Mouse (Mus musculus) central nervous system, embryonic 11.5 days (tissue): ENCODE results near the gene B3galt4. TPM values are rescaled to one million over a fixed set of nuclear protein-coding genes. Genes with fewer than 3 reads are reported as not detected.

Source experiments
- polyA plus RNA-seq: library from polyadenylated mRNA; depleted of rRNA; stranded (reverse); fragments of >200 nt; gene quantifications from 2 replicates; pipeline ENCODE4 v1.2.3, GENCODE M21; 2012; rRNA removed

The B3galt4 gene
- 4.3 and 4.7 TPM in 2 replicates for polyA plus RNA-seq

DNA sequence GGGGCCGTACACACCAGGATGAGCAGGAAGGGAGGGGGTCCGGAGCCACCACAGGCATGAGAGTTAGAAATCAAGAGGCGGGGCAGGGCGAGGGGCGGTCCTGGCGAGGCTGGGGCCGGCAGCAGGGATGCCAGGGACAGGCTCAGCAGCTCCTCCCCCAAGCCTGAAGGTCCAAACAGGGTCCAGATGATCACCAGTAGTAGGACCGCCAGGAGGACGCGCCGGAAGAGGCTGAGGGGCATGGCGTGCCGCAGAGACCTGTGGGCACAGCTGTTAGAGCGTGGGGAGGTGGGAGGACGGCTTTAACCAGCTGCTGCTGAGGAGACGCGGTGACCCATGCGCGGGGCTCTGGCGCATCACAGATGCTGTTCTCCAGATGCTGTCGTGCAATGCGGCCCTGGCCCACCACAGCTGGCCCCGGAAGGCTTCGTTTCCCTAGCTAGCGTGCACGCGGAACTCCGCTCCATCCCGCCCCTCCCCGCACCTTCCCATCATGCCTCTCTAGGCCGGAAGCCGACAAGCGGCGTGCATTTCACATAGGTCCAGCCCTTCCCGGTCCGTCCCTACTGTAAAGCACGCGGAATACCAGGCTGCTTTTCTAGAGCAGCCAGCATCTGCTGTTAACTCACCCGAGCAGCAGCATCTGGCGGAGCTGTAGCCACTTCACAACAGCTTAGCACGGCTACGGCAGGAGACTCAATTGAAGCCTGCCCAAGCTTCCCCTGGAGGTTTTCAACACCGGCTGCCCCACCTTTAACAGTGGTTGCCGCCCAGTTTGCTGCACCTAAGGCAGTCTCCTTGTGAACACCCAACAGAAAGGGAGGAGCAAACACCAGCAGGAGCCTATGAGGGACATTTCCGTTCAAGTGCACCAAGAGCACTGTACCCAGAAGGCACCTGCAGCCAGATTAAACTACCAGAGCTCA lies at the start of gene B3galt4:
Gene B3galt4 (minus strand): TSS at position 468 of the 926 bp plus-strand sequence.

DNA sequence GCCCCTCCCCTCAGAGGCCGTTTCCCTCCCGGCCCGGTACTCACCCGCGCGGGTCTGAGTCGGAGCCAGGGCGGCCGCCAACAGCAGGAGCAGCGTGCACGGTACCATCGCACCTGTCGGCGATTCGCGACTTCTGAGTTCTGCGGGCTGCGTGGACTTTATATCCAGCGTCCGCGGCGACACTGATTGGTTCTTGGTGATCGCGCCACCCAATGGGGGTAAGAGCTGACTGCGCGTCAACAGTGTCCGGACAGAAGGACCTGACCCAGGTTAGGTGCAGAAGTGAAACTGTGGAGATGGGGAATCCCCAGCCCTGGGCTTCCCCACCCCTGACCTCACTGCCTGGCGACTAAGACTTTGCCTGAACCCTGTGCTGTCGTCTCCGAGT lies 48.9 kb upstream of the B3galt4 start, which contains the start of gene H2-K1:
Gene H2-K1 (minus strand): TSS at position 198 of the 388 bp plus-strand sequence.

DNA sequence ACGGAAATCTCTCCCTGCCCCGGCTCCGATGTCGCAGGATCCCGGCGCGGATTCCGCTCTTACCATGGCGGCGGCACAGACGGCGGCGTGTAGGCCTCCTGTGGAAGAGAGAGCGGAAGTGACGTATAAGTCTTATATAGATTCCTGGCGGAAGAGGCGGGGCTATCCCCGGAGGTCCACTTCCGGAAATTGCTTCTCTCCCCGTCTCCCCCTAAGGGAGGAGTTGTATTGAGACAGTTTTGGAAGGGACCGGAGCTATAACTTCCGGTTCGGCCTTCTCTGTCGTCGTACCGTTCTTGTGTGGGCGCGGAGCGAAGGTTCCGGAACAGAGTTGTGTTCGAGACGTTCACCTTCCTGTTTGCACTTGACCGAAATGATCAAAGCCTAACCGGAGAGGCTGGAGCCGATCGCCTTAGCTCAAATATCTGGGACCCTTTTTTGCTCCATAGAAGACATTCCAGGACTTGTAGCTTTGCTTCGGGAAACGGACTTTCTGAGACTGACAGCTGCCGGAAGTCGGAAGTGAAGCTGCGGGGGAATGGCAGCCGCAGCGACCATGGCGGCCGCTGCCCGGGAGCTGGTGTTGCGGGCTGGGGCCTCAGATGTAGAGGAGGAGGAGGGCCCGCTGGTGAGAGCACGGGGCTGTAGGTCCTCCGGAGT lies 4.4 kb upstream of the B3galt4 start, which contains the start of the genes Vps52 and Rps18:
Gene Vps52 (plus strand): TSS at position 258 of the 660 bp plus-strand sequence.
Gene Rps18 (minus strand): TSS at position 447 of the 660 bp plus-strand sequence.

DNA sequence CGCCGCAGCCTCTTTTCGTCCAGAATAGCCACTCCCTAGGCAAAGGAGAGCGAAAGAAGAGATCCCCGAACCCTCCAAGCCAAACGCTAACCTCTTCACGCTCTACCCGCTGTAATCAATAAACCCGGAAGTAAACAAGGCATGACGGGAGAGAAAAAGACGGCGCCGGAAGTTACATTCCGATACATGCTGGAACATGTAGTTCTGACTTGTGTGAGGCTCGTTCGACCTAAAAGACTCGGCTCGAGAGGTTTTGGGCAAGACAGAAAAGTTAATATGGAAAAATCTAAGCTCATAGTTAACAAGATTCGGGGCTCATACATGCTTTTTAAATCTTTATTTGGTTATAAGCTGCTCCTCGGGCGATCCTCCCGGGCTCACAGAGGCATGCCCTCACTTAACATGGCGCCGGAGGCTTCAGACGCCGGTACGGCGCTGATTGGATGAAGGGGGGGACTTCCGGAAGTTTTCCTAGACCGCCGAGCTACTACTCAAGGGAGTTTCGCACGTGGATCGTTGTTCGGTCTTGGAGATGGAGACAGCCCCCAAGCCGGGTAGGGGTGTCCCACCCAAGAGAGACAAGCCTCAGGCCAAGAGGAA lies 11.0 kb downstream of the B3galt4 start, which contains the start of the genes Pfdn6 and Wdr46:
Gene Pfdn6 (minus strand): TSS at position 138 of the 600 bp plus-strand sequence.
Gene Wdr46 (plus strand): TSS at position 455 of the 600 bp plus-strand sequence.

DNA sequence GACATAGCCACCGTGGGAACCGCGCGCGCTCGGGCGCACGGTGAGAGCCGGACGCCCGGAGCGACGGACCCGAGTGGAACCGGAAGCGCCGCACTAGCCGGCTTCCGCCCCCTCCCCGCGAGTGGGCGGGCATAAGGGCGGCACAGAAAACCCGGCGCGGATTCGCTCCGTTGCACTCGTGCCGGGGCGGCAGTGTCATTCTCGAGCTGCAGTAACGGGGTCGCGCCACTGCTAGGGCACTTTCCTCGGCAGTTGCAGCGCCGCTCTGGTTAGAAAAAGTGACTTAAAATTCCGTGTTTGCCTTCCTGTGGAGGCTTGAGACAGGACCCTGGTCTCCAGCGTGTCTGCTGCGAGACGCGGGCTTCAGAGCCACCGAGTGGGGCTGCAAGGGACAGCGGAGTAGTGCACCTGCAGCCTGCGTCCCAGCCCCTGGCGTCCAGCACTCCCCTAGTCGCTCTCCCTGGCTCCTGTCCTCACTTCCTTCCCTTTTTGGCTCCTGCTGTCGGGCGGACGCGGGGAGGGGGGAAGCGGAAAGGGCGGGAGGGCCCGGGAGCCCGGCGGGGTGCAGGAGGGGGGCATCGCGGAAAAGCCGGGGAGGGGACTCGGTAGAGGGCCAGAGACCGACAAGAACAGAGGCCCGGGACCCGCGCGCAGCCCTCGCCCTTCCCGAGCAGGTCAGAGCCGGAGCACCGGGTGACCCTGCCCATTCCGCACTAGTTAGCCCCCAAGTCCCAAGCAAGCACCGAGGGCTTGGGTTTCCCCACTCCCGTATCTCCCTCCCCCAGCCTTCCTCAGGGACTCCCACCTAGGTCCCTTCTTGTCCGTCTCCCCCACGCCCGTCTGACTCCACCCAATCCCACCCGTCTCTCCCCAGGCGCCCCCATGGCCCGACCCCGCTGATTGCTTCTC lies 21.7 kb downstream of the B3galt4 start, which contains the start of gene Rgl2:
Gene Rgl2 (plus strand): TSS at position 173 of the 909 bp plus-strand sequence.

DNA sequence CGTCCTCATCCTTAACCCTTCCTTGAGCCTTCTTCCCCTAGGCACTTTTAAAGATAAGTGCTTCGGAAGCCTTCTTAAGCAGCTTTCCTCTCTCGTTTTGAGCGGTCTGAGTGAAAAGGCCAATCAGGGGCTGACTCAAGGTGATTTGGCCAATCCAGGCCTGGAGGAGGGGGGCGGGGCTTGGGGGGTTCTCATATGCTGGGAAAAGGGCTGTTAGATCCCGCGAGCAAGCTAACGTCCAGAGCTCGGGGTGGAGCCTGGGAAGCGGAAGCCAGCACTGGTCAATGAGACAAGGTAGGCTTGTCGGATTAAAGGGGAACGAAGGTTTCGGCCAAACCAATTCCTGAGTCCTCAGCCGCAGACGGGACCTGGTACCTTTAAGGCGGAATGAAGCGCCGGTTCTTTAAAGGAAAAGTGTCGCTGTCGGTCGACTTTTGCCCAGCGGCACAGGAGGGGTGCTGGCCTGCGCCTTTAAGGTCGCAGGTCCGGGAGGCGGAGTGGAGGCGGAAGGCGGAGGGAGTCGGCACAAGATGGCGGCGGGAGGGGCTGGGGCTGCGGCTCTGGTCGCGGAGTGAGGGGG lies 35.5 kb downstream of the B3galt4 start, which contains the start of the genes Tapbp and Zbtb22:
Gene Tapbp (plus strand): TSS at position 229 of the 580 bp plus-strand sequence.
Gene Zbtb22 (plus strand): TSS at position 234 of the 580 bp plus-strand sequence.

DNA sequence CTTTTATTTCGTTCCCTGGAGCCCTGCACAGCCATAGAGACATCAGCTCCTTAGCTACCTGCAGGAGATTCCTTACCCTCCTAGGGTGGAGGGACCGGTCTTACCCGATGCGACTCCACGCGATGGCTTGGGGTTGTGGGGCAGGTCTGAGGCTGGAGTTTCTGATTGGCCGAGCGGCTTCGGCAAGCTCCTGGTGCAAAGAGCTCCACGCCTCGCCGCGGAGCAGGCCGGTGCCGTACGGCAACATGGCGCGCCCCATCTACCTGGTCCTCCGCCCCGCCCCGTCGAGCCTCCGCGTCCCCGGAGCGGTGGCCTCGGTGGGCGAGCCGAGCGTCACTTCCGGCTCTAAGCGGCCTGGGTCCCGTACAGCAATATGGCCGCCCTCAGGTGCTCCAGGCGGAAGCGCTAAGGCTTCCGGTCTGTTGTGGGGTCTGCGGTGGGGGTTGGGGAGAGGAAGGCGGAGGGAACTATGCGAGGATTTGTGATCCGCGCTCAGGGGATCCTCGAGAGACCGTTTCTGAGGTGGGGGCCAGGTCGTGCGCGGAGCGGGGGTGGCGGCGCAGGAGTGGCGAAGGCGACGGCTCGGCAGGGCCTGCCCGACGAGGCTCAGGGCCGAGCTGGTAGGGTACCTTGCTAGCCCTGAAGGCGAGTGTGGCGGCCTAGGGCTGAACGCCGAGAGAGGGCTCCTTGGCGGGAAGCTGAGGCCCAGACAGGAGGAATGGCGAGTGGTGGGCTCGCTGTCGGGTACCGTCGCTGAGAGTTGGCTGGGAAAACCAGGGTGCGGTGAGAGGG lies 42.0 kb downstream of the B3galt4 start, which contains the start of gene Daxx:
Gene Daxx (plus strand): TSS at position 338 of the 792 bp plus-strand sequence.

DNA sequence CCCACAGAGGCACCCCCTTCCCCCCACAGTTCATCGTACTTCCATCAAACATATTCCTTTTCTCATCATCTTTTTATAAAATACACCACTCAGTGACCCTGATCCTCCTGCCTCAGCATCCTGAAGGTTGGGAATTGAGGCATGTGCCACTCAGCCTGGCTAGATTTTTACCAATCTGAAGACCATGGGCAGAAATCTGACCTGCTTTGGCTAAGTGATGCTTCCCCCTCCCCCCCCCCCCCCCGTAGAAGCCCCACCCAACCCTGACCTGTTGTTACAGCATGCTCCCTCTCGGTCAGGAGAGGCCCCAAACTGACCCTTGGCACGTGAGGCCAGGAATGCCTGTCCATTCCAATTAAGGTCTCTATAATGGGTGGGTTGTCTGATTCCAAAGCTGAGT lies 46.5 kb downstream of the B3galt4 start, which contains the start of gene Platr17:
Gene Platr17 (plus strand): TSS at position 301 of the 400 bp plus-strand sequence.

Other genes with a start within 250 kb of the B3galt4 start
- 35.1 and 48.1 TPM in 2 replicates for gene March2, start 232.8 kb downstream of the B3galt4 start, polyA plus RNA-seq
- gene Rab11b, start 191.0 kb downstream of the B3galt4 start, polyA plus RNA-seq: 229 and 347 TPM in 2 replicates
- gene Angptl4, start 169.7 kb downstream of the B3galt4 start, polyA plus RNA-seq: 9.9 and 15.8 TPM in 2 replicates
- gene Kank3, start 141.0 kb downstream of the B3galt4 start, polyA plus RNA-seq: 26.6 and 36.0 TPM in 2 replicates
- gene Rps28, start 126.9 kb downstream of the B3galt4 start, polyA plus RNA-seq: 1,507 and 1,646 TPM in 2 replicates
- gene Ndufa7, start 126.9 kb downstream of the B3galt4 start, polyA plus RNA-seq: 204 and 305 TPM in 2 replicates
- gene Cd320, start 108.4 kb downstream of the B3galt4 start, polyA plus RNA-seq: 44.5 and 53.5 TPM in 2 replicates
- gene Gm7029, start 77.7 kb downstream of the B3galt4 start, polyA plus RNA-seq: not detected in 2 replicates
- gene Kifc1, start 60.8 kb downstream of the B3galt4 start, polyA plus RNA-seq: 69.2 and 101 TPM in 2 replicates
- 0.31 and 0.34 TPM in 2 replicates for gene Platr17, start 46.4 kb downstream of the B3galt4 start, polyA plus RNA-seq
- 44.9 and 59.5 TPM in 2 replicates for gene Daxx, start 42.1 kb downstream of the B3galt4 start, polyA plus RNA-seq
- gene Tapbp, start 35.6 kb downstream of the B3galt4 start, polyA plus RNA-seq: 10.9 and 14.0 TPM in 2 replicates
- 29.6 and 32.9 TPM in 2 replicates for gene Zbtb22, start 35.6 kb downstream of the B3galt4 start, polyA plus RNA-seq
- 130 and 228 TPM in 2 replicates for gene Rgl2, start 21.9 kb downstream of the B3galt4 start, polyA plus RNA-seq
- 119 and 140 TPM in 2 replicates for gene Pfdn6, start 11.1 kb downstream of the B3galt4 start, polyA plus RNA-seq
- gene Wdr46, start 10.8 kb downstream of the B3galt4 start, polyA plus RNA-seq: 32.1 and 46.5 TPM in 2 replicates
- gene Vps52, start 4.3 kb upstream of the B3galt4 start, polyA plus RNA-seq: 44.6 and 48.5 TPM in 2 replicates
- 1,239 and 1,610 TPM in 2 replicates for gene Rps18, start 4.5 kb upstream of the B3galt4 start, polyA plus RNA-seq
- 26.7 and 37.4 TPM in 2 replicates for gene H2-K1, start 48.9 kb upstream of the B3galt4 start, polyA plus RNA-seq
- gene Ring1, start 73.2 kb upstream of the B3galt4 start, polyA plus RNA-seq: 55.3 and 116 TPM in 2 replicates
- gene H2-Ke6, start 76.6 kb upstream of the B3galt4 start, polyA plus RNA-seq: 96.6 and 160 TPM in 2 replicates
- gene Slc39a7, start 80.2 kb upstream of the B3galt4 start, polyA plus RNA-seq: 118 and 126 TPM in 2 replicates
- gene Rxrb, start 80.3 kb upstream of the B3galt4 start, polyA plus RNA-seq: 70.8 and 149 TPM in 2 replicates
- 7.9 and 11.4 TPM in 2 replicates for gene Col11a2, start 87.9 kb upstream of the B3galt4 start, polyA plus RNA-seq
- 0.30 and 0.45 TPM in 2 replicates for gene H2-Oa, start 140.9 kb upstream of the B3galt4 start, polyA plus RNA-seq
- gene H2-DMa, start 168.1 kb upstream of the B3galt4 start, polyA plus RNA-seq: 5.2 and 6.9 TPM in 2 replicates
- gene Brd2, start 171.1 kb upstream of the B3galt4 start, polyA plus RNA-seq: 188 and 203 TPM in 2 replicates
- 0.04 and 0.15 TPM in 2 replicates for gene H2-DMb2, start 191.8 kb upstream of the B3galt4 start, polyA plus RNA-seq
- 0.34 and 0.46 TPM in 2 replicates for gene H2-DMb1, start 201.6 kb upstream of the B3galt4 start, polyA plus RNA-seq
- gene Tap1, start 236.1 kb upstream of the B3galt4 start, polyA plus RNA-seq: 0.89 and 1.6 TPM in 2 replicates
- gene Psmb9, start 236.3 kb upstream of the B3galt4 start, polyA plus RNA-seq: 0.78 and 0.89 TPM in 2 replicates
- 2.1 and 2.8 TPM in 2 replicates for gene Psmb8, start 246.2 kb upstream of the B3galt4 start, polyA plus RNA-seq